Mouse (Mus musculus) G1E-ER4 (cell line): ENCODE results near the gene Mical2. TPM values are rescaled to one million over a fixed set of nuclear protein-coding genes. Genes with fewer than 3 reads are reported as not detected.

Source experiments
- GATA1 ChIP-seq: IDR thresholded peaks from one replicate; pipeline ENCODE4 v1.8.0; 2012; ENCODE audit warnings: low read length, inconsistent platforms
- polyA plus RNA-seq: library from polyadenylated mRNA; stranded (reverse); fragments of >175 nt; gene quantifications from 2 replicates; pipeline ENCODE4 v1.2.3, GENCODE M21; 2012

Mical2 gene
- polyA plus RNA-seq, 1 experiment: not detected

DNA sequence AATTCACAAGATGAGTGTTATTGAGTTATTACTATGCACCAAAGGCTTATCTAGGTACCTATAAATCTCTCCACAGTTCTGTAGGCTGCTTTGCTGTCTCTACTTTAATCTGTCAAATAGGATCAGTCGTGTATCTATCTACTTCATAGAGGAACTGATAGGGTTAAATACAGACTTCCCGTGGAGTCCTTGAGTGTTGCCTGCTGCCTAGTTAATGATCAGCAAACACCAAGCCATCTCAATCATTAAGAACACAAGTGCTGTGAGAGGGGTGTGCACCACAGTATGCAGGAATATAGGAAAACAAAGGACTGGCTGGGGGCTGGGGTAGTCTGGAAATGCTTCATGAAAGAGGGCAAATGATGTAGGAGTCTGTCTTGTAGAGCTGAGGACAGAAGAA lies 50.2 kb downstream of the Mical2 start:
- TF ChIP-seq GATA1: no peak

DNA sequence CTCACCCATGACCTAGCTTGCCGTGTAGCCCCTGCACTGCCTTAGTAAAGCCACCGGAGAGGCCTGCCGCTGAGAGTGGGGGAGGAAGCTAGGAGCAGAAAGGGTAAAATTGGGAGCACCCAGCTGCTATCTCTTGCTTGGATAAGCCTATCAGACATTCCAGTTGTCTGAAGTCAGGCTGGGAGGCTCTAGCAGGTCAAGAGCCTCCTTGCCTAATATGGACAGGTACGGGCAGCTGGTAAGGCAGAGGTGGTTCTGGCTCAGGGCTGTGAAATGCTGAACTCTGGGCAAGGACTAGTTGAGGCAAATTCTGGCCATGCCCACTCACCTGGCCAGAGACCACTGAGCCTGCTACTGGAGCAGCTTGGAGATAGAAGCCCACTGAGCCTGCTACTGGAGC lies 51.2 kb downstream of the Mical2 start:
- TF ChIP-seq GATA1: no peak

DNA sequence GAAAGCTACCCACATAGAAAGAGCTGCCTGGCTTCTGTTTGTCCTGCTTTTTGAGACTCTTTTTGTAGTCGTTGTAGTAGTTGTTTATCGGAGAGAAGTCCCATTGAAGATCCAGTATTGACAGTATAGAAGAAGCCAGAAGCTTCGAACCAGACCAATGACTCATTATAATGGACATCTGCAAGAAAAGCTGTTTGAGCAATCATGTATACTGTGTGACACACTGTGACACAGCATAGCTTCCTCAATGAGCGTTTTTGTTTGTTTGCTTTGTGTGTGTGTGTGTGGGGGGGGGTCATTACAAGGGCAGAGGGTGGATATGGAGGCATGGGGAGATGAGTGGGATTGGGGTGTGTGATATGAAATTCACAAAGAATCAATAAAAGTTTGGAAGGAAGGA lies 53.0 kb downstream of the Mical2 start:
- TF ChIP-seq GATA1: no peak

DNA sequence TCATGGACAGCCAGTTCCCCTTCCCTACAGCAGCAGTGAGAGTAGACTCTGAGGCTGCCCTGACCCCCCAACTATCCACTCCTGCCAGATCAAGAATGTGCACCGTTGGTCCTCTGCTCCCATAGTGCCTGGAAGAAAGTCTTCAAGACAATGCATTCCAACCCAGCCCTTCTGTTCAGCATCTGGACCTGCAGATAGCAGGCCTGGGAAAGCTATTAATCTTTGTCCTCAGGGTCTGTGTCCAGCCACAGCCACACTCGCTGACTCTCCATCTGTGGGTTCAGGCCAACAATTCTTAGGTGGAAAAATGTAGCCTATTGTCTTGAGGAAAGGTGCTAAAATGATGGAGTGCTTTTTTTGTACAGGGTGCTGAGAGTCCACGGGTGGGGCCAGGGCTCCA lies 54.8 kb downstream of the Mical2 start:
- TF ChIP-seq GATA1: no peak

DNA sequence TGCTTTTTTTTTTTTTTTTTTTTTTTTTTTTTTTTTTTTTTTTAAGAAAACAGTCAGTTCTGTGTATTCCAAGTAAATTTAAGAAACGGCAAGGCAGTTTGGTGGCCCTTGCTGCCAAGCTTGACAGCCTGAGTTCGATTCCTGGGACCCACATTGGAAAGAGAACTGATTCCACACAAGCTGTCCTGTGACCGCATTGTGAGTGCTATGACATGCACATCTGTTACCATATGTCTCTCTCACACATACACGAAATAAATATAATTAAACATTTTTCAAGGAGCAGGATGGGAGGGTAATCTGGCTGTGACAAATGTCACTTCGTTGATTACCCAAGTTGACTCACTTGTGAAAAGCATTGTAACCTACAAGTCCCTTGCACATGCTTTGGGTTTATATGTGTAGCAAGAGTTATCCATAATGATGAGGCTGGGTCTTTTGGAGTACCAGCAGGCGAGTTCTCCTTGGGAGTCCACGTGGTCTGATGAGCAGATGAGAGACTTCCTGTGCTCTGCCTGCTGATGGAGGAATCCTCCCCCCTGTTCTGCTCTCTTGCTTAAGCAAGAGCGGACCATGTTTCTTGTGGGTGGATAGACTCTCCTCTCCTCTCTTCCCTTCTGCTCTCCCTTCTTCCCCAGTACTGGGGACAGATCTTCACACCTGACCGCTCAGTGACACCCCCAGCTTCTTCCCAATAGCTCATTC lies 58.1 kb downstream of the Mical2 start:
- no peak for TF ChIP-seq GATA1

DNA sequence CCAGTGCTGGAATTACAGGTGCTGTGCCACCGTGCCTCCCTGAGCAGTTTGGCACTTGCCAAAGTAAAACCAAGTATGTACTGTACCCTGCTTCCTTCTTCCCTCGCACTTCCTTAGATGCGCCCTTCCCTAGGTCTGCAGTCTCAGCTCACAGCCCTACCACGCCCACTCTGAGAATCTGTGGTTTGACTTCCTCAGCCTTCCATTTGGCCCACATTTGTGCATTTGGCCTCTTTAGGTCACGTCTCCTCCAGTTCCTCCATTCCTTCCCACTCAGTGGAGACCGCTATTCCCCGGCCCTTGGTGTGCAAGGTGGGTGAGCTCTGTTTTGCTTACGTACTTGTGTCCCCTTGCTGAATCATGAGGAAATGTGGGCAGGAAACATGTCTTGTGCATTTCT lies 59.9 kb downstream of the Mical2 start:
- no peak for TF ChIP-seq GATA1

DNA sequence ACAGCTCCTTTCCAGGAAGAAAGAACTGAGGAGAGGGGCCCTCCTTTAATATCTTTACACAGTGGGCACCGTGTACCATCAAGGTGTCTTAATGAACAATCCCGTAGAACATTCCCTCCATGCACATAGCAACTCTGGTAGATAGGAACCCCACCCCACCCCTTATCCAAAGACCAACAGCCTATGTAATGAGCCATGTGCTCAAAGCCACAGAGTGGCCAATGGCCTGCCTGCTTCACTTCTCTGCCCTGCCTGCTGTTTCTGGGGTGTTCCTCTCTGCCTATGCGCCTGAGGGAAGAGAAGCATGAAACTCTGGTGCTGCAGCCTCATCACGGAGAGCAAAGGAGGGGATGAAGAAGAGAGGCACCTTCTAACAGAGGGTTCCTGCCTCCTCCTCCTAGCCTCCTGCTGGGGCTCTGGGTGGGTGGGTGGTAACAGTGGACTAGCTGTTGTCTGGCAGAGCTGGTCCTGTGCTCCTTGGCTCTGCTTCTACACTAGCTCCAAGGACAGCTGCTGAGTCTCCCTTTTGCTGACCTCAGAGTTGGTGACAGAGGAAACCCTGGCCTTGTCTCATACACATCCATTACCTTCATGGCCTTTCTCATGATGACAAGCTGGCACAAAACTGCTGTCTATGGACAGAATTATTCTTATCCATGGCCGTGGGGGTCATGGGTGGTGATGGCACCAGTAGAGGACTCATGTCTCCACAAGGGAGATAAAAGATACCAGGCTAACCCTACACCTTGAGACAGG lies 62.9 kb downstream of the Mical2 start:
- TF ChIP-seq GATA1: no peak

DNA sequence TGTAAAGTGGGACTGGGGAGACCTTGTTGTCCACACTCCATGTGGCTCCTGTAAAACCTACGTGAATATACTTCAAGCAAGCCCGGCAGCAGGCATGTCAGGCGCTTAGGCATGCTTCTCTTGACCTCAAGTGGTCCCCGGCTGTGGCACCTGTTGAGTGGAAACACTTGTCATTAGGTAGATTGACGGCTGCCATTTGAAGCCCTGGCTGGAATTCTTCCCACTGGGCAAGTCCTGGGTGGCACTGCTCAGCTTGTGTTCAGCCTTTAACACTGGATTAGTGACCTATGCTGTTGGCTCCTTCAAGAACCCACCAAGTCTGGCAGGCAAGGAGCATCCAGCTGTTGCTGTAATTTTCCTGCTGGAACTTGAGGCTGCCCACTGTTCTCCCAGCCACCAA lies 63.9 kb downstream of the Mical2 start:
- no peak for TF ChIP-seq GATA1

DNA sequence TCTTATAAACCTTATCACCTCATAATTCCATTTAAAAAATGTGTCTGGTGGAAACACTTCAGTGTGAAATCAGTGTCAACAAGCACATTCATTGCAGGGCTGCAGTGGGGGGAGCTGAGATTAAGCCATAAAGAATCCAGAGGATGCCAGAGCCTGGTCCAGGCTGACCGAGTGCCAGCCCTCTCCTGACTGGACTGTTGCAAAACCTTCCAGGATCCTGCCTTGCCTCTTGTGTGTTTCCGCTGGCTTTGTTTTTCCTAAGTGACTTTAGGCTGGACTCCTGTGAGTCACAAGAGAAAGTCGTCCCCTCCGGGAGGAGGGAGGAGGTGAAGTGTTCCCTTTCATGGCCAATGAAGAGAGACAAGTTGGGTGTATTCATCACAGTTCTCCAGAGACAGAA lies 64.3 kb downstream of the Mical2 start:
- TF ChIP-seq GATA1: no peak

DNA sequence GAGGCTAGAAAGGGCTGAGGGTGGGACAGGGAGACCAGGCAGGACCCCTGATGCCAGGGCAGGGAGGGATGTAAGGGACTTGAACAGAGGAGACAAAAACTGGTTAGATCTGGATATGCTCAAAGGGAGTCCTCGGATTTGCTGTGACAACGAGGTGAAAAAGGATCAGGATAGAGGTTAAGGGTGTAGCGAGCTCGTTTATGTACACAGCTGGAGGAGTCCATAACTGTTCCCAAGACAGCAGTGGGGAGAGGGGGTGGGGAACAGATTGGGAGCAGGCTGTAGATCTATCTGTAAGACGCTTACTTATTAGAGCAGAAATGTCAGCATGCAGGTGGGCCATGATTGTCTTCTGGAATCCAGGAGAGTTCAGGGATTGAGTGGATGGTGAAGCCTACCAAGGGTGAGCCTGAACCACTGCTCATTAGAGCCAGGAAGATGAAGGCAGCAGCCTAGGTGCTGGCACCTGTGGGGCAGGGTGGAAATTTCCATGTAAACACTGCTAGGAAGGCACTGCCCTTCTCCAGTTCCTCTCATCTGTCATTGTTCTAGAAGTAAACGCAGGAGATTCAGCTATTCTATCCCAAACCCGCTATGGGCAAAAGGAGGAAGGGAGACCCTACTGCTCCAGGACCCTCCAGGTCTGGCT lies 67.9 kb downstream of the Mical2 start:
- TF ChIP-seq GATA1: no peak

DNA sequence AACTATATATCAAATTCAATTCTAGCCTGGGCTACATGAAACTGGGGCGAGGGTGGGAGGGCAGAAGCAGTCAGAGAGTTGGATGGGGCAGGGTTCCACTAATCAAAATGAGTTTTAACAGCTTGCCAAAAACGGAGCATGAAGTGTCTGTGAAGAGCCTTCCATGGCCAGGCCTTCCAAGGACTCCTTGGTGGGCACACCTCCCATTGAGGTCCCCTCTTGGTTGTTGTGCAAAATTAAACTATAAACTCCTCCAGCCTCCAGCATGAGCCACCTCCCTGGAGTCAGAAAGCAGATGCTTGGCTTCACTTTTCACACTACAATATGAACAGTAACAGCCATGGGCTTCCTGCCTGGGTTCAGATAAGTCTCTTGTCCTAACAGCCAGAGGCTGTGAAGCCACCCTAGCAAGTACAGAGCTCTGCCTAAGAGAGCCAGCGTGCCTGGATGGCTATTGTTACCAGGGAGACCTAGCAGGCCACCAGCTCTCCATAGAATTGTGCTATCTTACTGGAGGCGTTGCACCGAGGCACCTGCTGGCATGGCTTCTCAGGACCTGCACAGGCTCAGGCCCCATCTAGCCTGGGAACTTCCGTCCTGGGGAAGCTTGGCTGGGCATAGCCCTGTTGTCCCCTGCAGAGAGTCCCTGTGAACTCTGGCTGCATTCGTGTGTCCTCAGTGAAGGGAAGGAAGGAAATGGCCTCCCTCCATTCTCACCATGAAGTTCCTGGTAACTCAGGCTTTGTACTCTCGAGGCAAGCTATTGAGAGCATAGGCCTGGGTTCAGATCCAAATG lies 70.0 kb downstream of the Mical2 start:
- TF ChIP-seq GATA1: no peak

DNA sequence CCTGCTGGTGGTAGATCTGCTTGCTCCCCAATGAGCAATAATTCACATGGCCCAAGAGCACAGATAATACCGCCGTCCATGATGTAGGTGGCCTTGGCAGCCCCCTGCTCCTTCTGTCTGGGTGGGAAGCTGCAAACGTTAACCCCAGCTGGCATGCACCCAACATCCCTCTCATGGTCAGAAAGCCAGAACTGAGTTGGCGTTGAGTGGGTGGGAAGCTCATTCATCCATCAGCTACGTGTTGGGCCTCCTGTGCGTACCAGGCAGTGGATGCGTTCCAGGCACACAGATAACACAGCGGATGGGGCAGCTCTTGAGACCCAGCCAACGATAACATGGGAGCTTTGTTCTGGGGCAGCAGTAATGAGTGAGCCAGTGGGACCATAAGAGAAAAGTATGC lies 72.4 kb downstream of the Mical2 start:
- TF ChIP-seq GATA1: no peak

DNA sequence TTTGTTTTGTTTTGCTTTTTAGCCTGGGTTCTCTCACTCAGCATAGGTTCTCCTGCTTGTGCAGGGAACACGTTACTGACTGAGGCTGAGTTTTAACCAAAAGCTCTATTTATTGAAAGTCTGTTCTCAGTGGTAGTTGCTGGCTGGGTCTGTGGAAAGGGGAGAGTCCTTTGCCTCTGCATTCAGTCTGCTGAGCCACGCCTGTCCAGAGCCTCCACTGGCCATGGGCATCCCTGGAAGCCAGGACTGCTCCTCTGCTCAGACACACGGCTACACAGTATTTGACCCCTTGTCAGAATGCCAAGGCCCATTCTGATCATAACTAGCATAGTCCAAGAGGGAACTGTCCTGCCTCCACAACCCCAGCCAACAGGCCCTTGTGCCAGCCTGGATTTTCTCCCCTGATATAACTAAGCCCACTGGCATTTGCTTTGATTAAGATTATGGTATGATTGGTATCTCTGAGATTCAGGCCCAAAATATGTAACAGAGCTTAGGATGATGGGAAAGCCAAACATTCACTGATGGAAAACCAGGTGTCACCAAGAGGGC lies 73.3 kb downstream of the Mical2 start:
- no peak for TF ChIP-seq GATA1

DNA sequence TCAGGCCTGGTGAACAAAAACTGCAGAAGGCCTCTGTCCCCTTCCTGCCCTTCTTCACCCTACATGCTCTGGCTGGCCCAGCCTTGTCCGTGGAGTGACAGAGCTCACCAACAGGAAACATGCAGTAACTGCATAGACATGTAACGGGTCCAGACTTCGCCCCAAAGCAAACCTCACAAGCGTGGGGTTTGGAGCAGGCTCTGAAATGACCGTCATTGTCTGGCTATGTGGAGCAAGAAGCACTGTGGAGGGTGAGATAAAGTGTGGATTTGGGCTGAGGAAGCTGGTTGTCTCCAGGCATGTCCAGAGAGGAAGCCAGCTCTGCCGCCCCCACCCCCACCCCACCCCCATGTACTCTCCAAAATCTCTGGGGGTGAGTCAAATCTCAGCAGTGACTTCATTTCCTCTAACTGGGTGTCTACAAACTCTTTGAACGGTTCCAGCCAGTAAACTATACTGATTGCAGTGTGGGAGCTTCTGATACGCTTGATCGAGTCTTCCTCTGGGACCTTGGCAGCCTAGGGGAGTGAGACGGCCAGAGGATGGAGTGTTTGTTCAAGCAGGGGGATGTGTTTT lies 74.0 kb downstream of the Mical2 start:
- no peak for TF ChIP-seq GATA1

DNA sequence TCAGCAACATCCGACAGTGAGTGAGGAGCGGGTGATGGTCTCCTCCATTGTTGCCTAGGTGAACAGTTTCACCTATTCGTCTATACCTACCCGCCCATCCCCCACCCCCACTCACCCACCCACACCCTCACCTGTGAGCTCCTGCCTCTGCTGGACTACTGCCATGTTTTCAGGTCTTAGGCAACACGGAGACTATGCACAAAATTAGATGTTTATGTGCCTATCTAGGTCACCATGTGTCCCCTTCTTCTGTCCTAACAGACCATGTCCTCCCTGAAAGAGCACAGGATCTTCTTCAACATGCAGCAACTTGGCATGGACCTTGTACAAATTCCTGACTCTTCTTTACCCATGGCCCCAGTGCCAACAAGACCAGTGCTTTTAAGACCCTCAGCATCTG lies 74.5 kb downstream of the Mical2 start:
- no peak for TF ChIP-seq GATA1
